8 mouse cellular contexts compared by ENCODE assay signal in the genomic region with DNA sequence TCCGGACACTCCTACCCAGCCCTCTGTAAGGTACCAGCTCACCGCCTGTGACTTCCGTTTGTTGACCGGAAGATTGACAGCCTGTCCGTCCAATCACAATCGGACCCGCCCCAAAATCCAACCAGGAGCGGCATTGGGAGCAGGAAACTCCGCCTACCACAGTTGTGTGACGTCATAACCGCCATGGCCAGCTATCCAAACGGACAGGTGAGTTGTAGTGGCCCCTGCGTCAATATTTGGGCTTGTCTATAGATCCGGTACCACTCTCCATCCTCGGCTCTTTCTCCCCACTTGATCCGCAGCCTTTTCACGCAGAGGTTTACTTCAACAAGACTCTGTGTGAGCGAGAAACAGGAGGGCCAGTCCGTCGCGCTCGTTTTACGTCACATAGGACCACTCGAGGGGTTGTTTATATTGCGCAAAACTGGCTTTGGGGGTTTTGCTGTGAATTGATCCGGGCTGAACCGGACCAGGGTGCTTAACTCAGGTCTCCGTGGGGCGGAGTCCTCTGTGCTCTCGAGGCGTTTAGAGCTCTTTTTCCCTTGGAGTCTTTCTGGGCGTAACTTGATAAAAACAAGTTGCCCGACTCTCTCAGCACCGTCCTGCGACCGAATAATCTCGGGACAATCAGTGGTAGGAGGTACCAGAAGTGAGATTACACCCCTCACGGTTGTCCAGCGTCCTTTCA. TPM values are rescaled to one million over a fixed set of nuclear protein-coding genes. Genes with fewer than 3 reads are reported as not detected.
DNase-seq lines count a peak whose midpoint lies in the region; ATAC-seq and TF ChIP-seq lines count a peak whose summit lies in the region.

No protein-coding gene starts in this region.

- H3ac ChIP-seq in myocyte (ENCODE audit: control insufficient read depth, insufficient read length): peak overlapping the region; percentile 12

- peak; percentile 99 for DNase-seq in B cell, adult 2 months
- peak; percentile 100 for DNase-seq in brain, adult 2 months (ENCODE audit: low read depth, low spot score)
- peak; percentile 93 for DNase-seq in liver, adult 2 months (ENCODE audit: extremely low read depth, low read depth, low spot score)
- peak; percentile 99 for DNase-seq in splenic B cell, adult 2 months (ENCODE audit: low read depth, low spot score)

- no peak for TF ChIP-seq CTCF in liver, adult 2 months (IDR thresholded peaks at IDR 0.05; ENCODE audit: low read depth, low read length)

- under 1% methylated on average over 39 of the region's 39 CpGs for WGBS in heart, embryonic 11.5 days (ENCODE audit: insufficient replicate concordance)
- WGBS in kidney, embryonic 16.5 days: under 1% methylated on average over 39 of the region's 39 CpGs
- under 1% methylated on average over 39 of the region's 39 CpGs for WGBS in liver, adult 2 months

- peak overlapping the region; percentile 68 for H3K4me3 ChIP-seq in heart, embryonic 11.5 days (ENCODE audit: low read depth, low read length)
- peak overlapping the region; percentile 72 for H3K4me3 ChIP-seq in kidney, embryonic 16.5 days (ENCODE audit: low read length)
- H3K4me3 ChIP-seq in liver, adult 2 months (ENCODE audit: insufficient read depth, low read depth, low read length): peak overlapping the region; percentile 61
- H3K4me3 ChIP-seq in myocyte: peak overlapping the region; percentile 79

- H3K9ac ChIP-seq in heart, embryonic 11.5 days (ENCODE audit: low read depth, low read length): peak overlapping the region; percentile 83
- H3K9ac ChIP-seq in kidney, embryonic 16.5 days (replicated peaks; ENCODE audit: low read length): peak overlapping the region; percentile 76
- H3K9ac ChIP-seq in liver, adult 2 months (ENCODE audit: low read depth, low read length): peak overlapping the region; percentile 77

- H3K36me3 ChIP-seq in heart, embryonic 11.5 days (ENCODE audit: control insufficient read depth, insufficient read depth, low read length): no peaks in the 10 kb centered on the region
- H3K36me3 ChIP-seq in kidney, embryonic 16.5 days (ENCODE audit: insufficient read depth, low read length): 0 out of 2 replicates have a peak, but pooled peaks cover 3% of the 10 kb centered on the region
- H3K36me3 ChIP-seq in liver, adult 2 months (ENCODE audit: control insufficient read depth, insufficient read depth, low read length): no peaks in the 10 kb centered on the region
- H3K36me3 ChIP-seq in myocyte (ENCODE audit: control insufficient read depth, insufficient read depth): no peaks in the 10 kb centered on the region
- no peaks in the 10 kb centered on the region for H3K36me3 ChIP-seq in splenic B cell, adult 2 months (ENCODE audit: control insufficient read depth, insufficient read depth, low read length, poor library complexity, severe bottlenecking)

- peaks cover 8% of the 10 kb centered on the region; the same call in 1 of the 2 replicates for H3K4me1 ChIP-seq in heart, embryonic 11.5 days (ENCODE audit: control insufficient read depth, insufficient read depth, low read length)
- peaks cover 10% of the 10 kb centered on the region for H3K4me1 ChIP-seq in kidney, embryonic 16.5 days (ENCODE audit: insufficient read depth, low read length)
- H3K4me1 ChIP-seq in liver, adult 2 months (ENCODE audit: control insufficient read depth, insufficient read depth, low read length): peaks cover 12% of the 10 kb centered on the region

- H3K27ac ChIP-seq in heart, embryonic 11.5 days (ENCODE audit: low read depth, low read length): peak overlapping the region; percentile 64
- peak overlapping the region; percentile 69 for H3K27ac ChIP-seq in kidney, embryonic 16.5 days (ENCODE audit: low read length)
- H3K27ac ChIP-seq in liver, adult 2 months (replicated peaks; ENCODE audit: insufficient read depth, low read depth, low read length): peak overlapping the region; percentile 62

- ATAC-seq in erythroblast, adult 5-6 weeks (replicated peaks; ENCODE audit: low FRiP score, poor library complexity, severe bottlenecking): peak; percentile 91
- ATAC-seq in heart, embryonic 11.5 days (replicated peaks; ENCODE audit: insufficient number of reproducible peaks, low FRiP score, low TSS enrichment): peak; percentile 90
- ATAC-seq in kidney, embryonic 16.5 days (ENCODE audit: low FRiP score, low TSS enrichment): peak; percentile 94

- H3K4me2 ChIP-seq in heart, embryonic 11.5 days: peak overlapping the region; percentile 86
- H3K4me2 ChIP-seq in kidney, embryonic 16.5 days (replicated peaks; ENCODE audit: low read depth, low read length): peak overlapping the region; percentile 69
- peak overlapping the region; percentile 97 for H3K4me2 ChIP-seq in myocyte (ENCODE audit: low read depth)

- H3K9me3 ChIP-seq in heart, embryonic 11.5 days (replicated peaks; ENCODE audit: control insufficient read depth, low read length): 0 out of 2 replicates have a peak, but pooled peaks cover 3% of the 10 kb centered on the region
- H3K9me3 ChIP-seq in kidney, embryonic 16.5 days (ENCODE audit: low read length): no peaks in the 10 kb centered on the region

- H3K79me2 ChIP-seq in liver, adult 2 months (ENCODE audit: control insufficient read depth, insufficient read depth, low read length): peaks cover 9% of the 10 kb centered on the region; the same call in 1 of the 2 replicates
- peaks cover 31% of the 10 kb centered on the region for H3K79me2 ChIP-seq in myocyte (ENCODE audit: control insufficient read depth, insufficient read depth)

- H3K27me3 ChIP-seq in heart, embryonic 11.5 days (ENCODE audit: control insufficient read depth, insufficient read depth, low read length): peaks cover 4% of the 10 kb centered on the region; the same call in 1 of the 2 replicates
- no peaks in the 10 kb centered on the region for H3K27me3 ChIP-seq in kidney, embryonic 16.5 days (ENCODE audit: insufficient read depth, low read length)
- H3K27me3 ChIP-seq in liver, adult 2 months (ENCODE audit: control insufficient read depth, insufficient read depth, low read length): no peaks in the 10 kb centered on the region
- H3K27me3 ChIP-seq in myocyte (ENCODE audit: control insufficient read depth, insufficient read depth, insufficient read length): no peaks in the 10 kb centered on the region
- H3K27me3 ChIP-seq in splenic B cell, adult 2 months (ENCODE audit: control insufficient read depth, insufficient read depth, low read length, poor library complexity, severe bottlenecking): no peaks in the 10 kb centered on the region

- 0 out of 2 replicates have a peak, but pooled peaks have one; percentile 23 for TF ChIP-seq POLR2A in liver, adult 2 months (IDR thresholded peaks at IDR 0.05; ENCODE audit: extremely low read depth, insufficient read depth, low read length)
- peak; percentile 59 for TF ChIP-seq POLR2A in myocyte (IDR thresholded peaks at IDR 0.05; ENCODE audit: insufficient read length, low read depth)

TF ChIP-seq in myocyte, 11 proteins besides CTCF, POLR2A, EP300 and RAD21:
- TF ChIP-seq MAX (IDR thresholded peaks at IDR 0.05; ENCODE audit: low read depth): no peak
- no peak for TF ChIP-seq E2F4 (IDR thresholded peaks at IDR 0.05; ENCODE audit: insufficient read depth)
- peak; percentile 59 for TF ChIP-seq SRF (IDR thresholded peaks at IDR 0.05; ENCODE audit: control insufficient read depth, insufficient read length, low read depth)
- no peak for TF ChIP-seq MYOG (IDR thresholded peaks at IDR 0.05; ENCODE audit: control insufficient read depth in 1 of 3, insufficient read depth in 1 of 3, insufficient read length in 2 of 3, low read depth in 2 of 3)
- TF ChIP-seq POLR2AphosphoS2 (IDR thresholded peaks at IDR 0.05; ENCODE audit: insufficient read length, low read depth): peak; percentile 34
- no peak for TF ChIP-seq USF1 (IDR thresholded peaks at IDR 0.05; ENCODE audit: low read depth)
- TF ChIP-seq REST (IDR thresholded peaks at IDR 0.05; ENCODE audit: insufficient read depth, insufficient read length): no peak
- TF ChIP-seq CEBPB (IDR thresholded peaks at IDR 0.05; ENCODE audit: insufficient read depth, poor library complexity, severe bottlenecking): peak; percentile 82
- no peak for TF ChIP-seq TCF3 (IDR thresholded peaks at IDR 0.05; ENCODE audit: insufficient read length, low read depth)
- TF ChIP-seq TCF12 (IDR thresholded peaks at IDR 0.05; ENCODE audit: insufficient read depth, poor library complexity, severe bottlenecking): no peak
- peak in 1 of 3 experiments; percentile 11 for TF ChIP-seq MYOD1 (IDR thresholded peaks at IDR 0.05; ENCODE audit: control insufficient read depth in 1 of 3, insufficient read length in 2 of 3, low read depth in 2 of 3)

RNA-seq across cellular contexts. Expression of gene Pef1, which starts 5.2 kb away (rescaled TPM):
- total RNA-seq in erythroblast, adult 5-6 weeks (2015; ENCODE audit: low replicate concordance): 43.0 and 50.8 TPM in 2 replicates
- 14.6 and 29.5 TPM in 2 replicates for total RNA-seq in erythroblast, adult 5-6 weeks (2017; ENCODE audit: low replicate concordance)
- 58.0 and 65.2 TPM in 2 replicates for polyA plus RNA-seq in heart, embryonic 11.5 days (2014; fragmentation: Nextera tagmentation; extraction: Ambion mirVana)
- polyA plus RNA-seq in kidney, embryonic 16.5 days (2015; fragmentation: Nextera tagmentation; extraction: Ambion mirVana): 85.5 and 90.9 TPM in 2 replicates
- 23.1 and 30.1 TPM in 2 replicates for total RNA-seq in liver, adult 2 months (2014; rRNA removed)
- 77.2 and 79.8 TPM in 2 replicates for polyA plus RNA-seq in liver, adult 2 months (2012; rRNA removed)
- polyA plus RNA-seq in myocyte (2012; fragmentation: generic; extraction: Trizol): 62.4 TPM

RNA-seq across cellular contexts. Expression of gene Hcrtr1, which starts 31.6 kb away (rescaled TPM):
- total RNA-seq in erythroblast, adult 5-6 weeks (2015; ENCODE audit: low replicate concordance): not detected in 2 replicates
- not detected in 2 replicates for total RNA-seq in erythroblast, adult 5-6 weeks (2017; ENCODE audit: low replicate concordance)
- polyA plus RNA-seq in heart, embryonic 11.5 days (2014; fragmentation: Nextera tagmentation; extraction: Ambion mirVana): 0.07 and 0.20 TPM in 2 replicates
- polyA plus RNA-seq in kidney, embryonic 16.5 days (2015; fragmentation: Nextera tagmentation; extraction: Ambion mirVana): 0.19 and 0.31 TPM in 2 replicates
- total RNA-seq in liver, adult 2 months (2014; rRNA removed): not detected in 2 replicates
- polyA plus RNA-seq in liver, adult 2 months (2012; rRNA removed): 0.04 TPM in 1 of 2 replicates, not detected in the other
- polyA plus RNA-seq in myocyte (2012; fragmentation: generic; extraction: Trizol): not detected

RNA-seq across cellular contexts. Expression of gene Col16a1, which starts 59.9 kb away (rescaled TPM):
- total RNA-seq in erythroblast, adult 5-6 weeks (2015; ENCODE audit: low replicate concordance): not detected in 2 replicates
- 0.14 TPM in 1 of 2 replicates, not detected in the other for total RNA-seq in erythroblast, adult 5-6 weeks (2017; ENCODE audit: low replicate concordance)
- 15.4 and 15.9 TPM in 2 replicates for polyA plus RNA-seq in heart, embryonic 11.5 days (2014; fragmentation: Nextera tagmentation; extraction: Ambion mirVana)
- 41.2 and 48.8 TPM in 2 replicates for polyA plus RNA-seq in kidney, embryonic 16.5 days (2015; fragmentation: Nextera tagmentation; extraction: Ambion mirVana)
- 1.9 and 2.4 TPM in 2 replicates for total RNA-seq in liver, adult 2 months (2014; rRNA removed)
- polyA plus RNA-seq in liver, adult 2 months (2012; rRNA removed): 1.9 and 2.0 TPM in 2 replicates
- 13.9 TPM for polyA plus RNA-seq in myocyte (2012; fragmentation: generic; extraction: Trizol)

Comparison
In these comparisons a context has a peak if more than half of its experiments do, and no peak if none do; other contexts are left out.
1. Peak in every context shown above with its lines: DNase-seq, ATAC-seq, H3K4me3 ChIP-seq and H3K27ac ChIP-seq.